Mouse (Mus musculus) brain, embryonic 14.5 days (tissue): ENCODE data around the gene Akna.

Experiments used
- CTCF ChIP-seq: fragments of 200-500 bp; IDR thresholded peaks from 2 replicates; pipeline ENCODE4 v1.5.1; 2012; ENCODE audit warnings: inconsistent platforms, mild to moderate bottlenecking, moderate library complexity, borderline replicate concordance; ENCODE audit not compliant: insufficient read depth, insufficient read length; ENCODE audit errors: extremely low read depth
- POLR2A ChIP-seq: fragments of 200-500 bp; IDR thresholded peaks from 2 replicates; pipeline ENCODE4 v1.6.1; 2012; ENCODE audit warnings: mild to moderate bottlenecking, inconsistent platforms, borderline replicate concordance; ENCODE audit not compliant: poor library complexity, insufficient read depth, insufficient read length, severe bottlenecking; ENCODE audit errors: extremely low read depth

DNA sequence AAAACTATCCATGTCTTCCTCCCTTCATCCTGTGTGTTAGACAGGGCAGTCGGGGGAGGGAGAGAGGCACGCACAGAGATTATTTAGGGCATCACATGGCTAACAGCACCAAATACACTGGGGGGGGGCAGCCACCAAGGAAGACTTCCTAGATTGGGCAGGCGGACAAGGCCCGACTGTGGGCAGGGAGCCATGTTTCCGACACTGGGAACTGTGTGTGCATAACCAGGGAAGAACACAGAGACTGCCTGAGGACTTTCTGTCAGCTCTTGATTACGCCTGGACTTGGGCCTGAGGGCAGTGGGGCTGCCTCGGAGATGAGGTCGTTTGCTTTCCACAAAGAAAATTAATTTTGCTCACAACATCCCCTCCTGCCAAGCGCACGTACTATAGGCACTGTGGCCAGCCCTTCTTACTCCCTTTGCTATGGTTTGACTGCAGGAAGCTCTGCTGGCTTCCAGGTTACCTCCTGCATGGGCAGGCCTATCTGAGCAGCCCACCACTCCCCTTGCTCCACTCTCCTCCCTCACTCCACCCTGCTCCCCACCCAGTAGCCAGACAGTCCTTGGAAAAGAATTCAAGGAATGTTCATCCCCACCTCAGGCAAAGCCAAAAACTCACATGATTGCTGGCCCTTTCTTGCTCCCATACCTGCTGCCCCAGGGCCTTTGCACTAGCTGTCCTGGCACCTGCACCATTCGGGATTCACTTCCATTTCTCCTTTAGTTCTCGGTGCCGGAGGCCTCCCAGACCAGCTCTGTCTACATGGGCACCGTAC, 17.2 kb upstream of the Akna start:
- TF ChIP-seq CTCF = no peak
- no peak for TF ChIP-seq POLR2A
